Mouse (Mus musculus) WW6 (cell line): ENCODE measurements around the gene Mfap1a.
A peak's percentile ranks its signal among the peaks of the same experiment; 100 is the strongest.
"Not testable (repeated sequence)": the region's sequence is repeated elsewhere in the genome, so short reads cannot be mapped to it uniquely, and the experiment has no call there.

ENCODE experiments used
- DNase-seq: peaks from one replicate; pipeline ENCODE4 v3.0.0-alpha.2; 2013; ENCODE audit warnings: low read depth, low spot score

The Mfap1a gene

GRCm38 (mm10) chr2:121505942-121506882, at the start of gene Mfap1a, which contains the start of gene Wdr76:
Gene Mfap1a, minus strand, starts transcription at chr2:121506665.
Gene Wdr76, plus strand, starts transcription at chr2:121506723.
- DNase-seq = peak; percentile 79

- DNase-seq = no peak
Observed at GRCm38 (mm10) chr2:121551271-121551670, 44.8 kb upstream of the Mfap1a start.

GRCm38 (mm10) chr2:121549630-121550029, 43.2 kb upstream of the Mfap1a start:
- DNase-seq = no peak

GRCm38 (mm10) chr2:121544829-121545228, 38.4 kb upstream of the Mfap1a start:
- no peak for DNase-seq

GRCm38 (mm10) chr2:121525056-121525455, 18.6 kb upstream of the Mfap1a start:
- DNase-seq = no peak

- DNase-seq = not testable (repeated sequence)
Observed at GRCm38 (mm10) chr2:121522830-121523229, 16.4 kb upstream of the Mfap1a start.

GRCm38 (mm10) chr2:121522006-121522405, 15.5 kb upstream of the Mfap1a start:
- no peak for DNase-seq

- DNase-seq = not testable (repeated sequence)
Observed at GRCm38 (mm10) chr2:121518711-121519110, 12.2 kb upstream of the Mfap1a start.

- DNase-seq = no peak
Observed at GRCm38 (mm10) chr2:121518106-121518505, 11.6 kb upstream of the Mfap1a start.

- DNase-seq = no peak
Observed at GRCm38 (mm10) chr2:121514211-121514610, 7.7 kb upstream of the Mfap1a start.

- not testable (repeated sequence) for DNase-seq
Observed at GRCm38 (mm10) chr2:121512991-121513765, 6.7 kb upstream of the Mfap1a start.

GRCm38 (mm10) chr2:121511401-121511800, 4.9 kb upstream of the Mfap1a start:
- no peak for DNase-seq

- DNase-seq = peak; percentile 53
Observed at GRCm38 (mm10) chr2:121509584-121509983, 3.1 kb upstream of the Mfap1a start.

- no peak for DNase-seq
Observed at GRCm38 (mm10) chr2:121507951-121508330, 1.5 kb upstream of the Mfap1a start.

- no peak for DNase-seq
Observed at GRCm38 (mm10) chr2:121507173-121507950, 897 bp upstream of the Mfap1a start.

GRCm38 (mm10) chr2:121501550-121501949, 4.9 kb downstream of the Mfap1a start:
- DNase-seq = not testable (repeated sequence)

GRCm38 (mm10) chr2:121484403-121484802, 22.1 kb downstream of the Mfap1a start:
- not testable (repeated sequence) for DNase-seq

- DNase-seq = no peak
Observed at GRCm38 (mm10) chr2:121483576-121483975, 22.9 kb downstream of the Mfap1a start.

- DNase-seq = not testable (repeated sequence)
Observed at GRCm38 (mm10) chr2:121480916-121481315, 25.5 kb downstream of the Mfap1a start.

- DNase-seq = no peak
Observed at GRCm38 (mm10) chr2:121480498-121480897, 26.0 kb downstream of the Mfap1a start.

- DNase-seq = no peak
Observed at GRCm38 (mm10) chr2:121477491-121478266, 28.8 kb downstream of the Mfap1a start.
